Mouse (Mus musculus): ENCODE results near the gene Olfr508. TPM values are rescaled to one million over a fixed set of nuclear protein-coding genes. Genes with fewer than 3 reads are reported as not detected.

Olfr508 gene
- polyA plus RNA-seq, 1 experiment from 2014 or later, result not detected

DNA sequence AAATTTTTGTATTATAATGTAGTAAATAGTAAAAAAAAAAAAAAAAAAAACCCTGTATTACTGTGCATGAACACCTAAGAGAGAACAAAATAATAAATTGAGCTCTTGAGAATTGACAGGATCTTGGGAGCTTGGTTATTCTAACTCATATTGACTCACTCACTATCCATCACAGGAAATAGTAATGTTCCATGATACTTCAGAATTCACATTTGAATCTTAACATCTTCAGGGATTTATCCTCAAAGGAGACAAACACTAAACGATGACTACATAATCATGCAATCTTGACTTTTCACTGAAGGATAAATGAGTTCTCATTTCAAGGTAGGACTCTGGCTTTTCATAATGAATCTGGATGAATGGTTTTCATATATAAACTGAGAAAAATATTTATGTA is 36.3 kb downstream of the Olfr508 start, which contains the start of gene Olfr510:
TSS of gene Olfr510 (plus strand) at position 301 of the 400 bp plus-strand sequence.
- WGBS, result 83% methylated on average over 1 of the region's 1 CpGs

DNA sequence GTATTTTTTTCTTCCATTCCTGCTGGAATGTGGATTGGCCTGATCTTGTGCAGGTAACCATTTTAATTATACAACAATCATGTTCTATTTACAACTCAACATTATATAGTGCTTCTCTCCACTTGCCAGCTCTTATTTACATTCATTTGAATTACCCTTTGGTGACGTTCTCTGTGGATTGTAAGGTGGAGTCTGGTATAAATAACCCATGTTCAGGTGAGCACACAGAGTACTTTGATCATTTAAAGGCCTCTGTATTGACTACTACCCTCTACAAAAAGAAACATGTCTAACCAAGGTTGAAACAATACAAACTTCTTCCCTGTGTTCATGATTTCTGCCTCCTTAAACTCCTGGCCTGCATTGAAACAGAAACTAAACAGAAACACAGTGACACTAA is 41.3 kb downstream of the Olfr508 start:
- DNase-seq (ENCODE audit: low spot score) (no peak), ATAC-seq (replicated peaks; ENCODE audit: low FRiP score) (no peak)
- no peak overlapping the region for H3K4me3 ChIP-seq (ENCODE audit: low read depth, low read length)
- H3K9me3 ChIP-seq (ENCODE audit: control insufficient read depth, low read length), result no peaks in the 10 kb centered on the region
- 56% methylated on average over 1 of the region's 1 CpGs for WGBS
- no peaks in the 10 kb centered on the region for H3K4me1 ChIP-seq (replicated peaks; ENCODE audit: control insufficient read depth, insufficient read depth, low read length)
- no peaks in the 10 kb centered on the region for H3K27me3 ChIP-seq (replicated peaks; ENCODE audit: control insufficient read depth, insufficient read depth, low read length)
- no peak overlapping the region for H3K27ac ChIP-seq (ENCODE audit: low read depth, low read length)
- H3K4me2 ChIP-seq, result no peak overlapping the region
- H3K9ac ChIP-seq (ENCODE audit: low read depth, low read length), result no peak overlapping the region
- H3K36me3 ChIP-seq (ENCODE audit: control insufficient read depth, insufficient read depth, low read length), result no peaks in the 10 kb centered on the region

More for the DNA sequence above, 36.3 kb downstream of the Olfr508 start, which contains the start of gene Olfr510:
- no peak within 1 kb of the TSS for H3K9ac ChIP-seq (ENCODE audit: low read depth, low read length)
- H3K27me3 ChIP-seq (replicated peaks; ENCODE audit: control insufficient read depth, insufficient read depth, low read length), result no peaks in the 10 kb centered on the region
- H3K9me3 ChIP-seq (ENCODE audit: control insufficient read depth, low read length), result no peaks in the 10 kb centered on the region
- no peak within 1 kb of the TSS for H3K27ac ChIP-seq (ENCODE audit: low read depth, low read length)
- no peaks in the 10 kb centered on the region for H3K36me3 ChIP-seq (ENCODE audit: control insufficient read depth, insufficient read depth, low read length)
- no peak for ATAC-seq (replicated peaks; ENCODE audit: low FRiP score)
- no peak within 1 kb of the TSS for H3K4me2 ChIP-seq
- no peak within 1 kb of the TSS for H3K4me3 ChIP-seq (ENCODE audit: low read depth, low read length)
- H3K4me1 ChIP-seq (replicated peaks; ENCODE audit: control insufficient read depth, insufficient read depth, low read length), result no peaks in the 10 kb centered on the region
- no peak for DNase-seq (ENCODE audit: low spot score)

DNA sequence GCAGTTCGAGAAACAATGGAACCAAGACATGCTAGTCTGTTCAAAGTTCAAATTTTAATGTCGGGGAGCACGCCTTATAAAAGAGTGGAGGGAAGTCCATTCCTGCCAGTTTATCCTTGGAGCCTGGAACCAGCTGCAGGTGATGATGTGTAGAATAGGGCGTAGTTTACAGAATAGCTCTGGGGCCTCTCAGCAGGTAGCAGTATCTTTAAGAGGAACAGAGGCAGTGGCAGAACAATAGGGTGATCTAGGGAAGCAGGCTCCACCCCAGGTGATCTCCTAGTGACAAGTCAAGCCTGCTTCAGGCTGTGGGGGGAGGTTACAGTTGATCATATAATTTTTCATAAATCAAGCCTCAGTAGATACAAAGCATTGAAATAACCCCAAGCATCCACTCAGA is 49.1 kb downstream of the Olfr508 start:
- no peak for ATAC-seq (replicated peaks; ENCODE audit: low FRiP score)
- no peak overlapping the region for H3K9ac ChIP-seq (ENCODE audit: low read depth, low read length)
- 79% methylated on average over 4 of the region's 4 CpGs for WGBS
- H3K4me2 ChIP-seq, result no peak overlapping the region
- H3K4me1 ChIP-seq (replicated peaks; ENCODE audit: control insufficient read depth, insufficient read depth, low read length), result no peaks in the 10 kb centered on the region
- no peak overlapping the region for H3K4me3 ChIP-seq (ENCODE audit: low read depth, low read length)
- H3K36me3 ChIP-seq (ENCODE audit: control insufficient read depth, insufficient read depth, low read length), result no peaks in the 10 kb centered on the region
- no peaks in the 10 kb centered on the region for H3K9me3 ChIP-seq (ENCODE audit: control insufficient read depth, low read length)
- no peak for DNase-seq (ENCODE audit: low spot score)
- no peaks in the 10 kb centered on the region for H3K27me3 ChIP-seq (replicated peaks; ENCODE audit: control insufficient read depth, insufficient read depth, low read length)
- H3K27ac ChIP-seq (ENCODE audit: low read depth, low read length), result no peak overlapping the region

Other genes with a start within 250 kb of the Olfr508 start
- not detected in 2 replicates for gene Olfr495, start 236.8 kb upstream of the Olfr508 start, polyA plus RNA-seq (2014; fragmentation: Nextera tagmentation; extraction: Ambion mirVana)
- not detected in 2 replicates for gene Olfr497, start 209.6 kb upstream of the Olfr508 start, polyA plus RNA-seq (2014; fragmentation: Nextera tagmentation; extraction: Ambion mirVana)
- gene Olfr498, start 164.7 kb upstream of the Olfr508 start, polyA plus RNA-seq (2014; fragmentation: Nextera tagmentation; extraction: Ambion mirVana), result not detected in 2 replicates
- not detected in 2 replicates for gene Olfr502, start 104.9 kb upstream of the Olfr508 start, polyA plus RNA-seq (2014; fragmentation: Nextera tagmentation; extraction: Ambion mirVana)
- not detected in 2 replicates for gene Olfr503, start 85.5 kb upstream of the Olfr508 start, polyA plus RNA-seq (2014; fragmentation: Nextera tagmentation; extraction: Ambion mirVana)
- gene Olfr504, start 64.2 kb upstream of the Olfr508 start, polyA plus RNA-seq (2014; fragmentation: Nextera tagmentation; extraction: Ambion mirVana), result not detected in 2 replicates
- gene Olfr506, start 19.2 kb upstream of the Olfr508 start, polyA plus RNA-seq (2014; fragmentation: Nextera tagmentation; extraction: Ambion mirVana), result not detected in 2 replicates
- gene Olfr507, start 8.2 kb upstream of the Olfr508 start, polyA plus RNA-seq (2014; fragmentation: Nextera tagmentation; extraction: Ambion mirVana), result not detected in 2 replicates
- not detected in 2 replicates for gene Olfr509, start 21.9 kb downstream of the Olfr508 start, polyA plus RNA-seq (2014; fragmentation: Nextera tagmentation; extraction: Ambion mirVana)
- gene Olfr510, start 36.4 kb downstream of the Olfr508 start, polyA plus RNA-seq (2014; fragmentation: Nextera tagmentation; extraction: Ambion mirVana), result not detected in 2 replicates
- gene Olfr512, start 83.3 kb downstream of the Olfr508 start, polyA plus RNA-seq (2014; fragmentation: Nextera tagmentation; extraction: Ambion mirVana), result not detected in 2 replicates
- not detected in 2 replicates for gene Olfr513, start 121.0 kb downstream of the Olfr508 start, polyA plus RNA-seq (2014; fragmentation: Nextera tagmentation; extraction: Ambion mirVana)
- not detected in 2 replicates for gene Olfr514, start 196.0 kb downstream of the Olfr508 start, polyA plus RNA-seq (2014; fragmentation: Nextera tagmentation; extraction: Ambion mirVana)
- not detected in 2 replicates for gene Olfr516, start 220.5 kb downstream of the Olfr508 start, polyA plus RNA-seq (2014; fragmentation: Nextera tagmentation; extraction: Ambion mirVana)
- not detected in 2 replicates for gene Olfr517, start 242.4 kb downstream of the Olfr508 start, polyA plus RNA-seq (2014; fragmentation: Nextera tagmentation; extraction: Ambion mirVana)